Mouse (Mus musculus) heart, adult 8-10 months (tissue): Measurements from ENCODE around the gene Tnrc6c. TPM values are rescaled to one million over a fixed set of nuclear protein-coding genes. Genes with fewer than 3 reads are reported as not detected.

Experiments
- DNase-seq: peaks from one replicate; pipeline ENCODE4 v3.0.0; 2022; ENCODE audit warnings: low spot score
- total RNA-seq, 4 experiments: library from RNA; stranded (reverse); gene quantifications; 2 replicates each; pipeline ENCODE4 v1.2.4; 2022

Tnrc6c gene
- total RNA-seq, 4 experiments from 2014 or later: 27.0 to 32.1 (median 29.7) TPM

- DNase-seq: no peak
These were observed 22.6 kb downstream of the Tnrc6c start for GRCm38 (mm10) chr11:117676649-117677048.

- DNase-seq: no peak
These were observed 23.0 kb downstream of the Tnrc6c start for GRCm38 (mm10) chr11:117677111-117677510.

- DNase-seq: no peak
These were observed 23.5 kb downstream of the Tnrc6c start for GRCm38 (mm10) chr11:117677594-117677993.

GRCm38 (mm10) chr11:117678155-117678554, 24.1 kb downstream of the Tnrc6c start:
- DNase-seq: no peak

- DNase-seq: no peak
These were observed 24.7 kb downstream of the Tnrc6c start for GRCm38 (mm10) chr11:117678740-117679139.

GRCm38 (mm10) chr11:117684640-117685039, 30.6 kb downstream of the Tnrc6c start:
- no peak for DNase-seq

GRCm38 (mm10) chr11:117685461-117685860, 31.4 kb downstream of the Tnrc6c start:
- DNase-seq: no peak

- DNase-seq: no peak
These were observed 31.9 kb downstream of the Tnrc6c start for GRCm38 (mm10) chr11:117686021-117686420.

- DNase-seq: no peak
These were observed 34.5 kb downstream of the Tnrc6c start for GRCm38 (mm10) chr11:117688603-117689002.

GRCm38 (mm10) chr11:117691311-117691710, 37.2 kb downstream of the Tnrc6c start:
- no peak for DNase-seq

- no peak for DNase-seq
These were observed 40.0 kb downstream of the Tnrc6c start for GRCm38 (mm10) chr11:117694050-117694449.

- no peak for DNase-seq
These were observed 42.5 kb downstream of the Tnrc6c start for GRCm38 (mm10) chr11:117696585-117696984.

GRCm38 (mm10) chr11:117700871-117701270, 46.8 kb downstream of the Tnrc6c start:
- DNase-seq: no peak

- DNase-seq: no peak
These were observed 52.2 kb downstream of the Tnrc6c start for GRCm38 (mm10) chr11:117706267-117706666.

GRCm38 (mm10) chr11:117707238-117707637, 53.1 kb downstream of the Tnrc6c start:
- no peak for DNase-seq

- peak; percentile 68 for DNase-seq
These were observed 55.2 kb downstream of the Tnrc6c start for GRCm38 (mm10) chr11:117709308-117709707.

- peak; percentile 72 for DNase-seq
These were observed 56.8 kb downstream of the Tnrc6c start for GRCm38 (mm10) chr11:117710815-117711294.

- no peak for DNase-seq
These were observed 58.0 kb downstream of the Tnrc6c start for GRCm38 (mm10) chr11:117712065-117712464.

GRCm38 (mm10) chr11:117713375-117713774, 59.3 kb downstream of the Tnrc6c start:
- DNase-seq: no peak

- no peak for DNase-seq
These were observed 64.7 kb downstream of the Tnrc6c start for GRCm38 (mm10) chr11:117718838-117719237.

- DNase-seq: no peak
These were observed 70.7 kb downstream of the Tnrc6c start for GRCm38 (mm10) chr11:117724604-117725301.

- DNase-seq: no peak
These were observed 72.9 kb downstream of the Tnrc6c start for GRCm38 (mm10) chr11:117727031-117727430.

- no peak for DNase-seq
These were observed 74.2 kb downstream of the Tnrc6c start for GRCm38 (mm10) chr11:117728245-117728644.

- DNase-seq: peak; percentile 38
These were observed 74.8 kb downstream of the Tnrc6c start for GRCm38 (mm10) chr11:117728841-117729240.
